Mouse (Mus musculus): Measurements from ENCODE around the gene Mettl23. TPM values are rescaled to one million over a fixed set of nuclear protein-coding genes. Genes with fewer than 3 reads are reported as not detected.

Mettl23 gene
- polyA plus RNA-seq, 1 experiment from 2014 or later: 68.5 TPM

DNA sequence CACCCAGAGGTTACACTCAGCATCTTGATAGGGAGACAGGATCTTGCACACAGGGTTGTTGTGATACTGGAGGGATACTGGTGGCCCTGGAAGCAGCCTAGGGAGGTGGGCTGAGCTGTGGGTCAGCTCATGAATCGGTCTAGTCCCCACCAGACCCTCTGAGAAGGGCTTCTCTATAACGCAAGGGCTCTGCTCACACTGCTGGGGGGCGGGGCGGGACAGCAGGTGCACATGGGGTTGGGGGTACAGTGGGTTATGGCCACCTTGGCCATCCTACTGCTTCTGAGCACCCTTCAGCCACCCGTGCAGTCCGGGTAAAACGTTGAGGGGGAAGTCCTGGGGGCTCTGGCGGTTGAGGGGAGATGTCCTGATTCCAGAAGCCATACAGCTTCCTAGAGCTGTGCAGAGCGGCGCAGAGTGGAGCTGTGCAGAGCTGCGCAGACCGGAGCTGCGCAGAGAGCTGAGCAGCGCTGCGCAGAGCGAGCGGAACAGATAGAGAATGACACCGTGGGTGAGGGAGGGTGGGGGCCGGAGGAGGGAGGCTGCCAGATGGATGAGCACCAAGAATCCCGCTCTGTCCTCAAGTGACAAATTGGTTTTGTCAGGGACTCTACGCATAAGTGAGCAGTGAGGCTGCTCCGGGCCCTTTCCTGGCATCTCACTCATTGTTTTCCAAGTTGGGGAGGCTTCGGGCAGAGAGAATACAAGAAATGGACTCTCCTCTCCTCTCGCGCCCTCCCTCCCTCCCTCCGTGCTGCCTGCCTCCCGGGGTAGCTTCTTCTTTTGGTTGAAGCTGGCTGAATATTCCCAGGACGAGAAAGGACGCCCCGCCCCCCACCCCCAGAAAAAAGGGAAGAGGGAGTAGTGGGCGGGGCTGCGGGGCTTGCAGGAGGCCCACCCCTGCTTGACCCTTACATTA lies 31.8 kb upstream of the Mettl23 start:
- 4% methylated on average over 32 of the region's 32 CpGs for WGBS
- Histone ChIP-seq H3K4me1 (peaks cover 92% of the 10 kb centered on the region), H3K9me3 (replicated peaks) (no peaks in the 10 kb centered on the region), H3K27ac (replicated peaks) (peak overlapping the region; percentile 89), H3K36me3 (peaks cover 3% of the 10 kb centered on the region; the same call in 1 of the 2 replicates), H3K4me3 (peak overlapping the region; percentile 51), H3K27me3 (ENCODE audit: low read depth, poor library complexity, severe bottlenecking) (peaks cover 11% of the 10 kb centered on the region)
- DNase-seq (ENCODE audit: low spot score): peak; percentile 86

DNA sequence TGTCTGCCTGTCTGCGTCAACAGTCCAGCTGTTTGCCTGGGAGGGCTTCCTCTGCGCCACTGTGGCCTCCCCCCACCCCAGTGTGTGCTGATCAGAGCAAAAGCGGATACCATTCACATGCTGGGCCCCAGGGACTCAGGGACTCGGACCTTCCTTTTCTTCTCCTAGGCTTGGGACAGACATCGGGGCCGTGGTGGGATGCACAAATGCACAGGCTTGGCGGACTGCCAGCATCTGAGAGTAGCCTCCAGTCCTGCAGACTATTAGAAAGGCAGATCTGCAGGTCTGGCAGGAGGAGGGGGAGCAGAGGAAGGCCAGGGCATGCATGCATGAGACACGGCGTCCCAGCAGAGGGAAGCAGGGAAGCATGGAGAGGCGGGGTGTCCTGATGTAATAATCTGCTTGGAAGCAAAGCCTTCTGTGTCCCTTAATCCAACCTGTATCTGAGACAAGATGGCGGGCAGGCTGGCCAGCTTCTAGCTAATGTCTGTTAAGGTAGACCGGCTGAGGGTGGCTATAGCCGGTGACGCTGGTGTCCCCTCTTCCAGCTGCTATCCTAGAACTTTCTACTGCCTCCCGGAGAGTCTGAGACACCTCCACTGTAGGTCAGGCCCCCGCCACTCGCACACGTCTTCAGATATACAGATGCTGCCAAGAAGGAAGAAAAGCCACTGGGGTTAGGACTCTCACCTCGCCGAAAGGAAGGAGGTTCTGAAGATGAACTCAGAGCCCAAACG lies 30.1 kb upstream of the Mettl23 start:
- peaks cover 3% of the 10 kb centered on the region; the same call in 1 of the 2 replicates for H3K36me3 ChIP-seq
- peaks cover 96% of the 10 kb centered on the region for H3K4me1 ChIP-seq
- H3K9me3 ChIP-seq (replicated peaks): no peaks in the 10 kb centered on the region
- peak overlapping the region; percentile 51 for H3K4me3 ChIP-seq
- H3K27ac ChIP-seq (replicated peaks): peak overlapping the region; percentile 89
- H3K27me3 ChIP-seq (ENCODE audit: low read depth, poor library complexity, severe bottlenecking): peaks cover 11% of the 10 kb centered on the region
- 50% methylated on average over 21 of the region's 21 CpGs for WGBS
- DNase-seq (ENCODE audit: low spot score): peak; percentile 67

DNA sequence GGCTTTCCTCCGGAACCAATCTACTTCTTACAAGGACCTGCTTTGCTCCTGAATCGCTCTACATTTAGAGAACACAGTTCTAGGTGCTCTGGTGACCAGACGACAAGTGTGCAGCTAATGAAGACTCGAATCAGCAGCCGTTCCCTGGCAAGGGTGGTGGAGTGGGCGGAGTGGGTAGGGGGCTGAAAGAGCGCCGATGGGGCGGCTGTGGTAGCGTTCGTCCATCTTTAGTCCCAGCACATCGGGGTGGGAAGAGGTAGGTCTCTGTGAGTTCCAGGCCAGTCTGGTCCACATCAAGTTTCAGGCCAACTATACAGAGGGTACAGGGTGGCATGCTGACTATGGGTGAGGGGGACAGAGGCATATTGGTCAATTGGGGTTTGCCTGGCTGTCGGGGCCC lies 29.5 kb upstream of the Mettl23 start:
- peaks cover 3% of the 10 kb centered on the region; the same call in 1 of the 2 replicates for H3K36me3 ChIP-seq
- H3K4me3 ChIP-seq: peak overlapping the region; percentile 51
- peaks cover 11% of the 10 kb centered on the region for H3K27me3 ChIP-seq (ENCODE audit: low read depth, poor library complexity, severe bottlenecking)
- H3K9me3 ChIP-seq (replicated peaks): no peaks in the 10 kb centered on the region
- H3K27ac ChIP-seq (replicated peaks): peak overlapping the region; percentile 89
- peaks cover 90% of the 10 kb centered on the region for H3K4me1 ChIP-seq
- WGBS: 66% methylated on average over 13 of the region's 13 CpGs
- no peak for DNase-seq (ENCODE audit: low spot score)

DNA sequence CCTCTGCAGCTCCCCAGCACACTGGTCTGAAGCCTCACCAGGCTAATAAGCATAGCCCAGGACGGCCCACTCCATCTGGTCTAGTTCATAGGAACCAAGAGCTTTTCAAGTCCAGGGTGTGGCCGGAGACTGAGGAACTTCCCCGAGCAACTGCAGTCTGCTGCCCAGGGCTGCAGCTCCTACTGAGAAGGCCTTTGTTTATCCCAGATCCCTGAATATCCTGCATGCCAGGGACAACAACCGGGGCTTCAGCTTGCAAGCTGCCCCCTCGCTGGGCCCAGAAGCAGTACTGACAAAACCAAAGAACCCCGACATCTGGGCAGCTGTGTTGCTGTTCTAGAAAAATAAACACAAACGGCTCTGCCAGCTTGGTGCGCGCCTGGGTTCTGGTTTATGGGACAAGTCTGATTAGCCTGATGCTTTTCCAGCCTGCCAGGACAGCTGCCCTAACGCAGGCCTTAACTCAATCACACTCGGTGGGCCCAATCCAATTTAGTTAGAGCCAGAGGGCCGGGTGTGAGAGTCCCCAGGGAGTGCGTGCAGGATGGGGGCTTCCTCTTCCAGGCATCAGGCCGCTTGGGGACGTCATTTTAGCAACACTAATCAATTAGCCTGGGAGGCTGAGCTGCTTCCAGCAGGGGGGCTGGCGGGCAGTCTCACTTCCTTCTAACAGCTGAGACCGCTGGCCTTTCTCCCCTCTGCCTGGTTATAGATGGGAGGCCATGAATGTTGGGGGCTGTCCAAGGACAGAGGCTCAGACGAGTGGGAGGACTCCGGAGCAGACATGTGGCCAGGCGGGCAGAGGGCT lies 28.8 kb upstream of the Mettl23 start:
- 4% methylated on average over 20 of the region's 20 CpGs for WGBS
- Histone ChIP-seq H3K4me1 (peaks cover 89% of the 10 kb centered on the region), H3K36me3 (peaks cover 3% of the 10 kb centered on the region; the same call in 1 of the 2 replicates), H3K27ac (replicated peaks) (peak overlapping the region; percentile 89), H3K4me3 (peak overlapping the region; percentile 51), H3K27me3 (ENCODE audit: low read depth, poor library complexity, severe bottlenecking) (peaks cover 5% of the 10 kb centered on the region), H3K9me3 (replicated peaks) (no peaks in the 10 kb centered on the region)
- peak; percentile 68 for DNase-seq (ENCODE audit: low spot score)

DNA sequence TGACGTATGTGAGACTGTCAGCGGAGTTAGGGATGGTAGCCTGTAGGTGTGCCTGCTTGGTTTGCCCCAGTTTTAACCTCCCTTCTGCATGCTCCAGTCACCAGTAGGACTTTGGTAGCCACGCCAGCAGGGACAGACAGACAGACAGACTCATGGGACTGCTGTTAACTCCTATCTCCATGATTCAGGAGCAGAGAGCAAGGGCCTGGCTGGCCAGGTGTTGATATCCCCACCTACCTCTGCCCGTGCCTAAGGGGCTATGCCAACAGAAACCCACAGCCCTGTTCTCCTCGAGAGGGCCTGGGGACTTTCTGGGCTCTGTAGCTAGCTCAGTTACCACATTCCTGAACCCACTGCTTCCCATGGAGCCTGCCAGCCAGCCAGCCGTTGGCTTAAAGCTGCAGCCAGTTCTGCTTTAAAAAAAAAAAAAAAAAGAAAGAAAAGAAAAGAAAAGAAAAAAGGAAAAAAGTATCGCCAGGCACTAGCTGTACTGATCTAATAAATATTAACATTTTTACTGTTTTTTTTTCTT lies 28.1 kb upstream of the Mettl23 start:
- Histone ChIP-seq H3K27me3 (ENCODE audit: low read depth, poor library complexity, severe bottlenecking) (no peaks in the 10 kb centered on the region), H3K4me3 (peak overlapping the region; percentile 51; the same call in 1 of the 2 replicates), H3K36me3 (no peaks in the 10 kb centered on the region; the same call in 1 of the 2 replicates), H3K27ac (replicated peaks) (peak overlapping the region; percentile 89), H3K9me3 (replicated peaks) (no peaks in the 10 kb centered on the region), H3K4me1 (peaks cover 84% of the 10 kb centered on the region)
- 25% methylated on average over 7 of the region's 7 CpGs for WGBS
- peak; percentile 21 for DNase-seq (ENCODE audit: low spot score)

DNA sequence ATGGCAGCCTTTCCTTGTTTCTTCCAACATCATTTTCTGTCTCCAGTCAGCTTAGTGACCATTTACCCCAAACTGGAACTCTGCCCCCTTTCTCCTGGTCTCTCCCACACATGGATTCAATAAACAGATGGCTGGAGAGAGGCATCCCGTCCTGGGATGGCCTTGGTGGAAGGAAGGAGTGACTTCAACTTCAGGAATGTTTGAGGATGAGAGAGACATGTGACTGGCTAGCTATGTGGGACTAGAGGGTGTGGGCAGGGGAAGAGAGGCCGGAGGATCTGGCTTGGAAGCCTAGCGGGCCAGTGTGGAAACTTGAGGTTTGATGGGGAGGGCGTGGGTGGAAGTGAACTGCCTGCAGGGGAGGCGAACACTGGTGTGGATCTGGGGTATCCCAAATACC lies 26.3 kb upstream of the Mettl23 start:
- WGBS: 82% methylated on average over 5 of the region's 5 CpGs
- H3K27ac ChIP-seq (replicated peaks): no peak overlapping the region; the same call in 1 of the 2 replicates

DNA sequence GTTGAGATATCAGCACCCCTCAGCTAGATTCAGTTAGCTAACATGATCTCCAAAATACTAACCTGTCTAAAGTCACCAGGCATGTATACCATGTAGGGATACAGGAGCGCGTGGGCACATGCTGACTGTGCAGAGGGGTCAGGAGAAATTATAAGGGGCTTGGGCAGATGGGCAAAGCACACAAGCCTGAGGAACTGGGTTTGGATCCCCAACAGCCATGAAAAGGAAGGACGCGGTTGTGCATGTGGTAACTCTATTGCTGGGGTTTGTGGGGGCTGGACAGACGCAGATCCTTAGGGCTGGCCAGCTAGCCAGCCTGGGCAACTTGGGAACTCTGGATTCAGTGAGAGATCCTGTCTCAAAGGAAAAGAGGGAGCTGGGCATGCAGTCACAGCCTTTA lies 25.5 kb upstream of the Mettl23 start:
- Histone ChIP-seq H3K4me1 (peaks cover 81% of the 10 kb centered on the region), H3K9me3 (replicated peaks) (no peaks in the 10 kb centered on the region), H3K27ac (replicated peaks) (no peak overlapping the region), H3K27me3 (ENCODE audit: low read depth, poor library complexity, severe bottlenecking) (no peaks in the 10 kb centered on the region), H3K36me3 (no peaks in the 10 kb centered on the region), H3K4me3 (no peak overlapping the region)
- no peak for DNase-seq (ENCODE audit: low spot score)
- 94% methylated on average over 5 of the region's 5 CpGs for WGBS

More for the DNA sequence above, 26.3 kb upstream of the Mettl23 start:
- DNase-seq (ENCODE audit: low spot score): no peak
- Histone ChIP-seq H3K4me3 (no peak overlapping the region; the same call in 1 of the 2 replicates), H3K27me3 (ENCODE audit: low read depth, poor library complexity, severe bottlenecking) (no peaks in the 10 kb centered on the region), H3K4me1 (peaks cover 81% of the 10 kb centered on the region), H3K36me3 (no peaks in the 10 kb centered on the region), H3K9me3 (replicated peaks) (no peaks in the 10 kb centered on the region)

DNA sequence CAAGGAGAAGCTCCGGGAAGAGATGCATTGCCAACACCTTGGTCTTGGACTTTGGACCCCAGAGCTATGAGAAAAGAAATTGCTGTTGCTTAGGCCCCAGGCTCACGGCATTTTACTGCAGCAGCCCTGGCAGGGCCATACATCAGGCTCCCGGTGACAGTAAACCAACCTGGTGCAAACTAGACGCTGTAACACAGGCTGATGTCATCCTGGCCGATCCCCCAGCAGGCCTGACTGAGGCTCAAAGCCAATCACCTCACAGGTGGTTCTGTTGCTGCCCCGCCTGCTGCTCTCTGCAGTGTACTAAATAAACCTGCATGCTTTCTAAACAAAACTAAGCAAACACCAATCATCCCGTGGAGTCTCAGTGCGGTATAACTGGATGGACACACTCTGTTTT lies 24.4 kb upstream of the Mettl23 start:
- no peaks in the 10 kb centered on the region for H3K36me3 ChIP-seq
- no peaks in the 10 kb centered on the region for H3K27me3 ChIP-seq (ENCODE audit: low read depth, poor library complexity, severe bottlenecking)
- 0 out of 2 replicates have a peak overlapping the region, but pooled peaks have one; percentile 23 for H3K27ac ChIP-seq (replicated peaks)
- H3K9me3 ChIP-seq (replicated peaks): no peaks in the 10 kb centered on the region
- H3K4me1 ChIP-seq: peaks cover 72% of the 10 kb centered on the region
- H3K4me3 ChIP-seq: no peak overlapping the region
- no peak for DNase-seq (ENCODE audit: low spot score)
- 80% methylated on average over 8 of the region's 8 CpGs for WGBS

DNA sequence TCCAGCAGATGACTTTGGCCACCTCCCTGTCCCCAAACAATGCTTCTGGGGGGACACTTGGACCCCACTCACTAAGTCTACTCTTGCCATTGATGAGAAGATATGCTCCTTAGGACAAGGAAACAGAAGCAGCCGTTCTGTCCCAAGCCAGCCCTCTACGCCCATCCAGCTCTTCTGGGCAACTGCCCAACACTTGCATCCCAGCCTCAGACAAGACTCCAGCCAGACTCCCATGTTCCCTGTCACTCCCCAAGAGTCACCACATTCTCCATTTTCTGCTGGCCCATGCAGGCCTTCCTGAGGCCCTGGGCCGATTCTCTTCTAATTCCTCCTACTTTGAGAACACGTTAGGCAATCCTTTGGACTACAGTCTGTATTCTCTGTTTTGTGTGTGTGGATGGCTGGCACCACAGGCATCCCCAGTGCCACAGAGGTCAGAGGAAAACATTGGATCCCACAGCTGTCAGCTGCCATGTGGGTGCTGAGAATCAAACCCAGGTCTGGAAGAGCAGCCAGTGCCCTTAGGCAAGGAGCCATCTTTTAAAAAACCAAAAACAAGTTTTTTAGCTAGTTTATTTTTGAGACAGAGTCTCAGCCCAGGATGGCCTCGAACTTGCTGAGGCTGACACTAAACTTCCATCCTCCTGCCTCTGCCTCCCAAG lies 23.0 kb upstream of the Mettl23 start:
- 93% methylated on average over 5 of the region's 5 CpGs for WGBS
- peak overlapping the region; percentile 64 for H3K27ac ChIP-seq (replicated peaks)

DNA sequence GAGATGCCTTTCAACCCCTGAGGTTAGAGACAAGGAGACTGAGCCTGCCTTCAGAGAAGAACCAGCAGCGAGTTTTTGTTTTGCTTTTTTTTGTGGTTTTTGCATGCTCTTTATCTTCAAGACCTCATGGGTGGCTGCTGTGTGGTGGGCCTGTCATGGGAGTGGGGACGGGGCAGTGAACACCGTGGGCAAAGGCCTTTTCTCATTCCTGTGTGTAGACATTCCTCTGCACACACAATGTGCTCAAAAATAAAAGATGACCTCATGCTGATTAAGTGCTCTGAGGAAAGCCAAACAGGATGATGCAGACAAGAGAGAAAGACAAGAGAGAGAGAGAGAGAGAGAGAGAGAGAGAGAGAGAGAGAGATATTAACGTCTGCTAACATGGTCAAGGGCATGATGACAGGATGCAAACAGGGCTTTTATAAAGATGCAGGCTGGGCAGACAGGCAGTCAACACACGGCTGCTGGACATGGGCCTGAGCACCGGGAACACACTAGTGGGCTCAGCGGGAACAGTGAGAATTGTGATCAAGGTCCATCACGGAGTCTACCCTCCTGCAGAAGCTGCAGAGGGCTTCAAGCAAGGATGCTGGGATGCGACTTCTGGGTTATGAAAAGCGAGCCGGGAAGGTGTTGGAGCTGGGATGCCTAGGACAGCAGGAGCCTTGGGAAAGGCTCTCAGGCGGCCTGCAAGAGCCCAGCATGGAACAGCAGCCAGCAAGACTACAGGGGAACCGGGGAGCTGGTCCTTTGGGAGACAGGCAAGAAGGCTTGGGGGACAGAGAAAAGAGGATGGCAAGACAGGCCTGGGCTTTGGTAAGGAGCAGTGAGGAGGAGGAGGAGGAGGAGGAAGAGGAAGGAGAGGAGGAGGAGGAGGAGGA lies 21.8 kb upstream of the Mettl23 start:
- H3K36me3 ChIP-seq: no peaks in the 10 kb centered on the region
- H3K27me3 ChIP-seq (ENCODE audit: low read depth, poor library complexity, severe bottlenecking): no peaks in the 10 kb centered on the region
- WGBS: 64% methylated on average over 13 of the region's 13 CpGs
- H3K4me3 ChIP-seq: 0 out of 2 replicates have a peak overlapping the region, but pooled peaks have one; percentile 12
- H3K4me1 ChIP-seq: peaks cover 61% of the 10 kb centered on the region
- DNase-seq (ENCODE audit: low spot score): no peak
- peak overlapping the region; percentile 64 for H3K27ac ChIP-seq (replicated peaks)
- H3K9me3 ChIP-seq (replicated peaks): no peaks in the 10 kb centered on the region

More for the DNA sequence above, 23.0 kb upstream of the Mettl23 start:
- no peaks in the 10 kb centered on the region for H3K36me3 ChIP-seq
- H3K4me3 ChIP-seq: no peak overlapping the region
- H3K9me3 ChIP-seq (replicated peaks): no peaks in the 10 kb centered on the region
- H3K4me1 ChIP-seq: peaks cover 62% of the 10 kb centered on the region
- no peaks in the 10 kb centered on the region for H3K27me3 ChIP-seq (ENCODE audit: low read depth, poor library complexity, severe bottlenecking)
- no peak for DNase-seq (ENCODE audit: low spot score)

DNA sequence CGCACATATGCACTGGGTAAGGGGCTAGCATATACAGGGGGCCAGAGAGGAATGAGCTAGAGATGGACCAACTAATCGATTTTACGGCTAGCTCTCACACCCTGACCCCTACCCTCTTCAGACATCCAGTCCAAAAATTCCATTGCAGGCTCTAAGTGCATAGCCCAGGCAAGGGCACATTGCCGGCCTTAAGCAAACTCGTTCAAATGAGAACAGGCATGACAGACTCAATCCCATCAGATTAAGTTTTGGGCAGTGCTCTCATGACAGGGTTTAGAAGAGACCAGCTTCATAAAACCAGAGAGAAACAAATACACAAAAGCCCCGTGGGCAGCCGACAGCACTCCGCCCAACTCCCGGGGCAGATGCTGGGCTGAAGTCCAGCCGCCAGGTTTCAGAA lies 20.9 kb upstream of the Mettl23 start:
- Histone ChIP-seq H3K9me3 (replicated peaks) (no peaks in the 10 kb centered on the region), H3K4me3 (no peak overlapping the region), H3K27me3 (ENCODE audit: low read depth, poor library complexity, severe bottlenecking) (0 out of 2 replicates have a peak, but pooled peaks cover 5% of the 10 kb centered on the region), H3K4me1 (peaks cover 61% of the 10 kb centered on the region), H3K36me3 (no peaks in the 10 kb centered on the region), H3K27ac (replicated peaks) (peak overlapping the region; percentile 64)
- DNase-seq (ENCODE audit: low spot score): no peak
- WGBS: 64% methylated on average over 10 of the region's 10 CpGs
